Mouse (Mus musculus) bone marrow macrophage, adult 2 months (primary cell): ENCODE data around the gene Olfr1061. TPM values are rescaled to one million over a fixed set of nuclear protein-coding genes. Genes with fewer than 3 reads are reported as not detected.
"Not testable (repeated sequence)": the region's sequence is repeated elsewhere in the genome, so short reads cannot be mapped to it uniquely, and the experiment has no call there.

Source experiments
- H3K27ac ChIP-seq: 2 replicates; pipeline ENCODE4 v1.5.1; 2012; ENCODE audit warnings: low read depth, low read length; ENCODE audit not compliant: insufficient read depth
- H3K4me1 ChIP-seq: 2 replicates; pipeline ENCODE4 v1.6.1; 2012; ENCODE audit warnings: low read length; ENCODE audit not compliant: control insufficient read depth, insufficient read depth
- H3K4me3 ChIP-seq: 2 replicates; pipeline ENCODE4 v1.5.1; 2012; ENCODE audit warnings: mild to moderate bottlenecking, low read length, moderate library complexity; ENCODE audit not compliant: insufficient read depth
- CTCF ChIP-seq: IDR thresholded peaks from 2 replicates; pipeline ENCODE4 v1.5.1; 2012; ENCODE audit warnings: low read depth, mild to moderate bottlenecking, low read length, moderate library complexity
- POLR2A ChIP-seq: IDR thresholded peaks from 2 replicates; pipeline ENCODE4 v1.6.1; 2012; ENCODE audit warnings: mild to moderate bottlenecking, low read depth, low read length, borderline replicate concordance
- polyA plus RNA-seq: library from polyadenylated mRNA; stranded (reverse); fragments of >200 nt; gene quantifications from 2 replicates; pipeline ENCODE4 v1.2.4, GENCODE M21; 2012; ENCODE audit not compliant: missing spikeins, insufficient read depth, insufficient read length

Gene Olfr1061
- polyA plus RNA-seq = not detected in 2 replicates

GRCm38 (mm10) chr2:86413950-86414349 is at the start of gene Olfr1061:
TSS of gene Olfr1061 (minus strand) at chr2:86414050.
- no peak within 1 kb of the TSS for H3K4me3 ChIP-seq
- no peak within 1 kb of the TSS for H3K27ac ChIP-seq
- H3K4me1 ChIP-seq = no peaks in the 10 kb centered on the region
- no peak for TF ChIP-seq POLR2A
- TF ChIP-seq CTCF = no peak

DNA sequence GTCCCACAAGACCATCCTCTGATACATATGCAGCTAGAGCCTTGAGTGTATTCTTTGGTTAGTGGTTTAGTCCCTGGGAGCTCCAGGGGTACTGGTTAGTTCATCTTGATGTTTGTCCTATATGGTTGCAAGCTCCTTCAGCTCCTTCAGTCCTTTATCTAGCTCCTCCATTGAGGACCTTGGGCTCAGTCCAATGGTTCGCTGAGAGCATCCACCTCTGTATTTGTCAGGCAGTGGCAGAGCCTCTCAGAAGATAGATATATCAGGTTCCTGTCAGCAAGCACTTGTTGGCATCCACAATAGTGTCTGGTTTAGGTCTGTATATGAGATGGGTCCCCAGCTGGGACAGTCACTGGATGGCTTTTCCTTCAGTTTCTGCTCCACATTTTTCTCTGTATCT is 46.6 kb upstream of the Olfr1061 start:
- H3K4me1 ChIP-seq = no peaks in the 10 kb centered on the region
- TF ChIP-seq POLR2A (no peak), CTCF (no peak)
- H3K4me3 ChIP-seq = no peak overlapping the region
- H3K27ac ChIP-seq = no peak overlapping the region

- Histone ChIP-seq H3K4me1 (no peaks in the 10 kb centered on the region), H3K27ac (no peak within 1 kb of the TSS), H3K4me3 (no peak within 1 kb of the TSS)
- TF ChIP-seq POLR2A (no peak), CTCF (no peak)
Measured at GRCm38 (mm10) chr2:86456169-86456568, 42.3 kb upstream of the Olfr1061 start, which contains the start of gene Olfr1066. TSS of gene Olfr1066 (minus strand) at chr2:86456269.

GRCm38 (mm10) chr2:86450491-86450890 is 36.6 kb upstream of the Olfr1061 start, which contains the start of gene Olfr1065:
TSS of gene Olfr1065 (minus strand) at chr2:86450591.
- H3K27ac ChIP-seq, H3K4me3 ChIP-seq, H3K4me1 ChIP-seq: not testable (repeated sequence)

DNA sequence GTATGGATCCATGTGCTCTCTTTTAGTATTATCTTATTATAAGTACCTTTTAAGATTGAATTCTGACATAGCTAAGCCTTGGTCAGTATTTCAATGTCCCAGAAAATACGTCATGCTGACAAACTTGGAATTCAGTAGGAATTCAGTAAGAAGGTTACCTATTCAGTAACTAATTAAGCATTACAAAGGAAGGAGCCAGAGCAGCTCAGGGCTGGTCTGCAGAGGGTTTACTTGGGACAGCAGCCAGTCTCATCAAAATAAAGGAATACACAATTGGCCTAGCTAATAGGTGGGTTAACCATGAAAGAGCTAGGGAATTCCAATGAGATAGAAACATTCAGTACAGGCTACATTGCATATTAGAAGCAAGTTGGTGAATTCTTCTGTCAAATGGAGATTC is 28.3 kb upstream of the Olfr1061 start:
- not testable (repeated sequence) for H3K4me3 ChIP-seq, H3K27ac ChIP-seq, H3K4me1 ChIP-seq

- not testable (repeated sequence) for H3K27ac ChIP-seq, H3K4me3 ChIP-seq, H3K4me1 ChIP-seq
Measured at GRCm38 (mm10) chr2:86428511-86428910, 14.7 kb upstream of the Olfr1061 start.

- H3K4me1 ChIP-seq, H3K27ac ChIP-seq, H3K4me3 ChIP-seq: not testable (repeated sequence)
Measured at GRCm38 (mm10) chr2:86426649-86427048, 12.8 kb upstream of the Olfr1061 start, which contains the start of gene Olfr1062. TSS of gene Olfr1062 (minus strand) at chr2:86426749.

- Histone ChIP-seq H3K4me1 (no peaks in the 10 kb centered on the region), H3K27ac (no peak overlapping the region), H3K4me3 (no peak overlapping the region)
- TF ChIP-seq CTCF (no peak), POLR2A (no peak)
Measured at GRCm38 (mm10) chr2:86395114-86395513, 18.7 kb downstream of the Olfr1061 start.

DNA sequence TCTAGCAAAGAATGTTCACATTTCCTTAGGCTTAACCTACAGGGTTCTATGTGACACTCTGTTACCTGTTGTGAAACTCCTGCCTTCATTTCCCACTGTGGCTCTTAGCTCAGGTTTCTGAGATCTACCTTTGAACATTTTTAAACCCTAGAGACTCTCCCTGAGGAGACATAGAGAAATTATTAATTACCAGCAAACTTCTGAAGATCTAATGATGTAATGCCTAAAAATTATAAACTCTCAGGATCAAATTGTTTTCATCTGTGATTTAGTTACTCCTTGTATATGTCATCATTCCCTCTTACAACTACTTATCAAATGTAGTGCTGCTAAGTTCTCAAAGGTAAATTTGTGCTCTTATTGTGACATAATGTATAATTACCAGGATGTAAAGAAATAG is 25.4 kb downstream of the Olfr1061 start, which contains the start of gene Olfr1058:
Olfr1058 (minus strand) TSS at position 101 of the 400 bp plus-strand sequence.
- H3K4me3 ChIP-seq, H3K27ac ChIP-seq, H3K4me1 ChIP-seq: not testable (repeated sequence)

- Histone ChIP-seq H3K27ac (no peak within 1 kb of the TSS), H3K4me3 (no peak within 1 kb of the TSS), H3K4me1 (no peaks in the 10 kb centered on the region)
- TF ChIP-seq POLR2A (no peak), CTCF (no peak)
Measured at GRCm38 (mm10) chr2:86378293-86378692, 35.6 kb downstream of the Olfr1061 start, which contains the start of gene Olfr1057. TSS of gene Olfr1057 (minus strand) at chr2:86378393.

- not testable (repeated sequence) for H3K4me3 ChIP-seq, H3K4me1 ChIP-seq, H3K27ac ChIP-seq
Measured at GRCm38 (mm10) chr2:86366342-86366741, 47.5 kb downstream of the Olfr1061 start.

Other genes with a start within 250 kb of the Olfr1061 start
- not detected in 2 replicates for gene Olfr1043, start 246.5 kb downstream of the Olfr1061 start, polyA plus RNA-seq
- gene Olfr1044, start 236.2 kb downstream of the Olfr1061 start, polyA plus RNA-seq = not detected in 2 replicates
- gene Olfr52, start 228.4 kb downstream of the Olfr1061 start, polyA plus RNA-seq = not detected in 2 replicates
- not detected in 2 replicates for gene Olfr1045, start 211.0 kb downstream of the Olfr1061 start, polyA plus RNA-seq
- gene Olfr1046, start 194.7 kb downstream of the Olfr1061 start, polyA plus RNA-seq = not detected in 2 replicates
- not detected in 2 replicates for gene Olfr1047, start 182.6 kb downstream of the Olfr1061 start, polyA plus RNA-seq
- not detected in 2 replicates for gene Olfr1048, start 173.8 kb downstream of the Olfr1061 start, polyA plus RNA-seq
- gene Olfr1049, start 155.7 kb downstream of the Olfr1061 start, polyA plus RNA-seq = not detected in 2 replicates
- gene Olfr1051, start 135.0 kb downstream of the Olfr1061 start, polyA plus RNA-seq = 0.28 TPM in 1 of 2 replicates, not detected in the other
- gene Olfr1052, start 121.6 kb downstream of the Olfr1061 start, polyA plus RNA-seq = not detected in 2 replicates
- not detected in 2 replicates for gene Olfr1053, start 98.8 kb downstream of the Olfr1061 start, polyA plus RNA-seq
- not detected in 2 replicates for gene Olfr1054, start 78.6 kb downstream of the Olfr1061 start, polyA plus RNA-seq
- not detected in 2 replicates for gene Olfr1055, start 63.8 kb downstream of the Olfr1061 start, polyA plus RNA-seq
- not detected in 2 replicates for gene Olfr1056, start 51.6 kb downstream of the Olfr1061 start, polyA plus RNA-seq
- gene Olfr1057, start 35.7 kb downstream of the Olfr1061 start, polyA plus RNA-seq = not detected in 2 replicates
- not detected in 2 replicates for gene Olfr1058, start 25.5 kb downstream of the Olfr1061 start, polyA plus RNA-seq
- gene Olfr1062, start 12.7 kb upstream of the Olfr1061 start, polyA plus RNA-seq = 0.24 TPM in 1 of 2 replicates, not detected in the other
- gene Olfr1065, start 36.5 kb upstream of the Olfr1061 start, polyA plus RNA-seq = not detected in 2 replicates
- gene Olfr1066, start 42.2 kb upstream of the Olfr1061 start, polyA plus RNA-seq = not detected in 2 replicates
- gene Olfr228, start 73.3 kb upstream of the Olfr1061 start, polyA plus RNA-seq = not detected in 2 replicates
- gene Olfr1076, start 94.4 kb upstream of the Olfr1061 start, polyA plus RNA-seq = not detected in 2 replicates
- gene Olfr1079, start 128.4 kb upstream of the Olfr1061 start, polyA plus RNA-seq = not detected in 2 replicates
- 0.84 TPM in 1 of 2 replicates, not detected in the other for gene Olfr1080, start 144.2 kb upstream of the Olfr1061 start, polyA plus RNA-seq
- not detected in 2 replicates for gene Olfr1082, start 184.9 kb upstream of the Olfr1061 start, polyA plus RNA-seq
- gene Olfr1084, start 225.7 kb upstream of the Olfr1061 start, polyA plus RNA-seq = not detected in 2 replicates
- 0.16 TPM in 1 of 2 replicates, not detected in the other for gene Olfr1085, start 248.0 kb upstream of the Olfr1061 start, polyA plus RNA-seq